Mouse (Mus musculus) CH12.LX (cell line): ENCODE measurements around the gene Atp6v1g3.

Experiments used
- CHD2 ChIP-seq: IDR thresholded peaks from 2 replicates; pipeline ENCODE4 v1.6.1; 2011; ENCODE audit warnings: low read length, improper control_type of control experiment
- CTCF ChIP-seq, 2 experiments: IDR thresholded peaks in 1 of 2; conservative IDR thresholded peaks in 1 of 2; 2 replicates each; pipeline ENCODE4 v1.5.1; 2011 to 2012; ENCODE audit warnings: low read depth in 2 of 2, low read length in 2 of 2, improper control_type of control experiment in 1 of 2, inconsistent platforms in 1 of 2, mild to moderate bottlenecking in 1 of 2, moderate library complexity in 1 of 2
- ETS1 ChIP-seq: conservative IDR thresholded peaks from 2 replicates; pipeline ENCODE4 v1.6.1; 2012; ENCODE audit warnings: low read depth, mild to moderate bottlenecking, inconsistent platforms, low read length, improper control_type of control experiment, moderate library complexity
- GABPA ChIP-seq: IDR thresholded peaks from 2 replicates; pipeline ENCODE4 v1.6.1; 2012; ENCODE audit warnings: low read depth, low read length, improper control_type of control experiment, inconsistent platforms; ENCODE audit not compliant: insufficient replicate concordance
- JUN ChIP-seq: IDR thresholded peaks from 2 replicates; pipeline ENCODE4 v1.6.1; 2011; ENCODE audit warnings: low read depth, mild to moderate bottlenecking, low read length, improper control_type of control experiment, moderate library complexity; ENCODE audit not compliant: insufficient read depth
- MXI1 ChIP-seq: IDR thresholded peaks from 2 replicates; pipeline ENCODE4 v1.6.1; 2011; ENCODE audit warnings: mild to moderate bottlenecking, low read depth, low read length, improper control_type of control experiment
- POLR2A ChIP-seq: IDR thresholded peaks from 2 replicates; pipeline ENCODE4 v1.6.1; 2011; ENCODE audit warnings: low read depth, mild to moderate bottlenecking, improper control_type of control experiment, low read length
- TCF12 ChIP-seq: IDR thresholded peaks from 2 replicates; pipeline ENCODE4 v1.6.1; 2014; ENCODE audit warnings: low read depth, mild to moderate bottlenecking, inconsistent platforms, low read length, improper control_type of control experiment
- USF1 ChIP-seq: IDR thresholded peaks from 2 replicates; pipeline ENCODE4 v1.6.1; 2014; ENCODE audit warnings: low read depth, mild to moderate bottlenecking, inconsistent platforms, low read length, improper control_type of control experiment

- TF ChIP-seq JUN (no peak), CTCF (conservative IDR thresholded peaks at IDR 0.05 in 1 of 2, IDR thresholded peaks at IDR 0.05 in 1 of 2; ENCODE audit: low read depth in 2 of 2, low read length in 2 of 2) (no peak), ETS1 (no peak), MXI1 (no peak), GABPA (no peak), POLR2A (no peak), CHD2 (no peak), TCF12 (no peak), USF1 (no peak)
Observed at GRCm38 (mm10) chr1:138291463-138291862, 17.9 kb downstream of the Atp6v1g3 start.
